Mouse (Mus musculus): ENCODE measurements around the gene Uba7. TPM values are rescaled to one million over a fixed set of nuclear protein-coding genes. Genes with fewer than 3 reads are reported as not detected.
A peak's percentile ranks its signal among the peaks of the same experiment; 100 is the strongest.

The Uba7 gene
- total and polyA plus RNA-seq, 3 experiments, result 18.1 to 44.1 TPM; not detected in 1

- H3K4me1 ChIP-seq (ENCODE audit: control insufficient read depth in 1 of 2, insufficient read depth in 2 of 2, low read length in 2 of 2), result peaks cover 25 to 56% of the 10 kb centered on the region in 2 experiments
- H3K4me3 ChIP-seq (ENCODE audit: control insufficient read depth in 1 of 2, insufficient read depth in 1 of 2, low read depth in 2 of 2, low read length in 2 of 2), result no peak overlapping the region
- H3K9ac ChIP-seq (ENCODE audit: control insufficient read depth, low read depth, low read length, poor library complexity, severe bottlenecking), result peak overlapping the region; percentile 42
- peak overlapping the region; percentile 100 for H3K27ac ChIP-seq (ENCODE audit: control insufficient read depth, low read depth, low read length)
- H3K79me2 ChIP-seq (ENCODE audit: control insufficient read depth, insufficient read depth, low read length, poor library complexity), result peaks cover 13% of the 10 kb centered on the region
- H3K36me3 ChIP-seq (ENCODE audit: control insufficient read depth in 1 of 2, insufficient read depth in 2 of 2, low read length in 2 of 2), result peaks cover 2 to 44% of the 10 kb centered on the region in 2 experiments
- H3K9me3 ChIP-seq (replicated peaks; ENCODE audit: insufficient read depth, low read length), result no peaks in the 10 kb centered on the region
- no peaks in the 10 kb centered on the region for H3K27me3 ChIP-seq (ENCODE audit: control insufficient read depth in 1 of 2, insufficient read depth in 2 of 2, low read length in 2 of 2)
- DNase-seq (ENCODE audit: low read depth, low spot score), result peak; percentile 99
- TF ChIP-seq POLR2AphosphoS2 (IDR thresholded peaks at IDR 0.05; ENCODE audit: low read length) (peak; percentile 92), POLR2A (IDR thresholded peaks at IDR 0.05; ENCODE audit: control insufficient read depth in 1 of 2, insufficient read depth in 1 of 2, low read depth in 1 of 2, low read length in 2 of 2, poor library complexity in 1 of 2) (peak in 1 of 2 experiments; percentile 90; a peak in 3 of 4 replicates), TCF12 (IDR thresholded peaks at IDR 0.05; ENCODE audit: low read depth, low read length) (peak; percentile 97), ETS1 (IDR thresholded peaks at IDR 0.05; ENCODE audit: low read depth, low read length) (peak; percentile 94), RAD21 (IDR thresholded peaks at IDR 0.05; ENCODE audit: low read depth, low read length) (no peak), ZNF384 (IDR thresholded peaks at IDR 0.05; ENCODE audit: low read depth, low read length) (no peak), KAT2A (conservative IDR thresholded peaks at IDR 0.05; ENCODE audit: low read depth, low read length) (no peak), USF2 (IDR thresholded peaks at IDR 0.05; ENCODE audit: borderline replicate concordance in 1 of 2, insufficient read depth in 1 of 2, low read depth in 1 of 2, low read length in 2 of 2) (peak in 1 of 2 experiments; percentile 65; a peak in 2 of 4 replicates), MYB (IDR thresholded peaks at IDR 0.05; ENCODE audit: low read depth, low read length) (no peak; the same call in 1 of the 2 replicates), ZKSCAN1 (IDR thresholded peaks at IDR 0.05; ENCODE audit: low read depth, low read length) (no peak), MEF2A (IDR thresholded peaks at IDR 0.05; ENCODE audit: extremely low read depth, insufficient replicate concordance, low read depth, low read length, poor library complexity, severe bottlenecking) (0 out of 2 replicates have a peak, but pooled peaks have one; percentile 13), MAFK (IDR thresholded peaks at IDR 0.05; ENCODE audit: borderline replicate concordance, low read depth, low read length) (peak; percentile 34; the same call in 1 of the 2 replicates), CTCF (IDR thresholded peaks at IDR 0.05 in 2 of 3, conservative IDR thresholded peaks at IDR 0.05 in 1 of 3; ENCODE audit: control insufficient read depth in 1 of 3, insufficient read depth in 1 of 3, low read depth in 2 of 3, low read length in 3 of 3, poor library complexity in 1 of 3, severe bottlenecking in 1 of 3) (no peak), CHD2 (IDR thresholded peaks at IDR 0.05; ENCODE audit: low read length) (0 out of 2 replicates have a peak, but pooled peaks have one; percentile 7), MAX (IDR thresholded peaks at IDR 0.05; ENCODE audit: low read length) (peak; percentile 96), CHD1 (IDR thresholded peaks at IDR 0.05; ENCODE audit: low read depth, low read length) (0 out of 2 replicates have a peak, but pooled peaks have one; percentile 43), ZMIZ1 (IDR thresholded peaks at IDR 0.05; ENCODE audit: low read depth, low read length) (peak; percentile 96), RCOR1 (IDR thresholded peaks at IDR 0.05; ENCODE audit: low read depth, low read length) (peak; percentile 78; the same call in 1 of the 2 replicates), HCFC1 (IDR thresholded peaks at IDR 0.05; ENCODE audit: low read depth, low read length) (peak; percentile 69), SIN3A (IDR thresholded peaks at IDR 0.05; ENCODE audit: low read length) (peak; percentile 95), MAZ (IDR thresholded peaks at IDR 0.05; ENCODE audit: low read depth, low read length) (no peak), GABPA (IDR thresholded peaks at IDR 0.05; ENCODE audit: low read depth, low read length) (no peak), TBP (IDR thresholded peaks at IDR 0.05; ENCODE audit: low read depth, low read length) (peak; percentile 93), ELF1 (IDR thresholded peaks at IDR 0.05; ENCODE audit: low read depth, low read length) (peak; percentile 65), EP300 (IDR thresholded peaks at IDR 0.05; ENCODE audit: low read depth in 1 of 2, low read length in 2 of 2) (peak; percentile 74 to 95), POLR2AphosphoS5 (IDR thresholded peaks at IDR 0.05; ENCODE audit: borderline replicate concordance, low read depth, low read length) (no peak), TAL1 (IDR thresholded peaks at IDR 0.05; ENCODE audit: low read length) (peak; percentile 96), MXI1 (IDR thresholded peaks at IDR 0.05; ENCODE audit: low read depth, low read length) (peak; percentile 90), NRF1 (IDR thresholded peaks at IDR 0.05; ENCODE audit: insufficient read depth, low read depth, low read length, poor library complexity, severe bottlenecking) (no peak), USF1 (IDR thresholded peaks at IDR 0.05; ENCODE audit: low read depth, low read length) (peak; percentile 94), NELFE (IDR thresholded peaks at IDR 0.05; ENCODE audit: low read depth, low read length) (peak; percentile 59), GATA1 (IDR thresholded peaks at IDR 0.05; ENCODE audit: low read depth, low read length) (peak; percentile 96), BHLHE40 (IDR thresholded peaks at IDR 0.05; ENCODE audit: borderline replicate concordance, low read depth, low read length) (peak; percentile 97), SMC3 (IDR thresholded peaks at IDR 0.05; ENCODE audit: low read depth, low read length) (peak; percentile 0; the same call in 1 of the 2 replicates), MYC (IDR thresholded peaks at IDR 0.05; ENCODE audit: low read depth, low read length) (peak; percentile 96)
These were observed 3.4 kb upstream of the Uba7 start for GRCm38 (mm10) chr9:107971690-107972541.

Data from MEL (cell line).